Mouse (Mus musculus): Measurements from ENCODE around the gene Pfkl. TPM values are rescaled to one million over a fixed set of nuclear protein-coding genes. Genes with fewer than 3 reads are reported as not detected.
"Not testable (repeated sequence)": the region's sequence is repeated elsewhere in the genome, so short reads cannot be mapped to it uniquely, and the experiment has no call there.

Pfkl gene
- polyA plus RNA-seq, 1 experiment from 2014 or later = 161 TPM

- Histone ChIP-seq H3K4me1 (ENCODE audit: control insufficient read depth, insufficient read depth, low read length) (no peaks in the 10 kb centered on the region), H3K27ac (ENCODE audit: low read length) (no peak overlapping the region), H3K9ac (replicated peaks; ENCODE audit: low read depth, low read length) (no peak overlapping the region), H3K36me3 (ENCODE audit: control insufficient read depth, insufficient read depth, low read length) (no peaks in the 10 kb centered on the region), H3K27me3 (ENCODE audit: control insufficient read depth, insufficient read depth, low read length) (no peaks in the 10 kb centered on the region), H3K4me3 (ENCODE audit: low read depth, low read length) (no peak overlapping the region), H3K4me2 (replicated peaks; ENCODE audit: low read depth, low read length) (no peak overlapping the region), H3K9me3 (ENCODE audit: control insufficient read depth, low read depth, low read length) (no peaks in the 10 kb centered on the region; the same call in 1 of the 2 replicates)
- 82% methylated on average over 4 of the region's 4 CpGs for WGBS
- no peak for ATAC-seq (ENCODE audit: insufficient number of reproducible peaks, insufficient read depth, low FRiP score, low read depth)
These were observed 9.4 kb upstream of the Pfkl start for GRCm38 (mm10) chr10:78019291-78019690.

DNA sequence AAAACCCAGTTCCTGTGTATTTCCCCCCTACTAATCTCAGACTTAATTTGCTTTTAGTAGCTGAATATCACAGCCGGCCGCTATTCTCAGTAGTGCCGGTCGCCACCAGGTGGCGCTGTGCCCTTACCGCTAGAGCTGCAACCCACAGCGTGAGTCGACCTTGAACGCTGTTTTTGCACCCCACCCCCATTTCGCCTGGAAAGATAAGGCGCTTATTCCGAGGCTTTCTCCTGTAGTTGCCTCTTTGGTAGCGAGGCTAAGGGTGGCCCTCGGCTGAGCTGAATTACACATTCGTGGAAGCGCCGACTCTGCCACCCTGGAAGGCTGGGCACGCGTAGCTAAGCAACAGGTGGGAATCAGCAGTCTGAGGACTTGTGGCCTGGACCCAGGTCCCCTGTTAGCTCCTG lies 8.9 kb upstream of the Pfkl start:
- 18% methylated on average over 19 of the region's 19 CpGs for WGBS
- H3K9me3 ChIP-seq (ENCODE audit: control insufficient read depth, low read depth, low read length) = no peaks in the 10 kb centered on the region; the same call in 1 of the 2 replicates
- H3K4me2 ChIP-seq (replicated peaks; ENCODE audit: low read depth, low read length) = peak overlapping the region; percentile 48
- H3K4me3 ChIP-seq (ENCODE audit: low read depth, low read length) = no peak overlapping the region
- no peaks in the 10 kb centered on the region for H3K27me3 ChIP-seq (ENCODE audit: control insufficient read depth, insufficient read depth, low read length)
- peak; percentile 83; the same call in 1 of the 2 replicates for ATAC-seq (ENCODE audit: insufficient number of reproducible peaks, insufficient read depth, low FRiP score, low read depth)
- no peaks in the 10 kb centered on the region for H3K36me3 ChIP-seq (ENCODE audit: control insufficient read depth, insufficient read depth, low read length)
- no peak overlapping the region for H3K27ac ChIP-seq (ENCODE audit: low read length)
- no peak overlapping the region for H3K9ac ChIP-seq (replicated peaks; ENCODE audit: low read depth, low read length)
- H3K4me1 ChIP-seq (ENCODE audit: control insufficient read depth, insufficient read depth, low read length) = no peaks in the 10 kb centered on the region

GRCm38 (mm10) chr10:78016366-78016765 lies 6.5 kb upstream of the Pfkl start:
- WGBS = 50% methylated on average over 5 of the region's 5 CpGs
- no peak for ATAC-seq (ENCODE audit: insufficient number of reproducible peaks, insufficient read depth, low FRiP score, low read depth)

GRCm38 (mm10) chr10:78015489-78015888 lies 5.6 kb upstream of the Pfkl start:
- no peak for ATAC-seq (ENCODE audit: insufficient number of reproducible peaks, insufficient read depth, low FRiP score, low read depth)
- Histone ChIP-seq H3K9ac (replicated peaks; ENCODE audit: low read depth, low read length) (no peak overlapping the region), H3K4me3 (ENCODE audit: low read depth, low read length) (no peak overlapping the region), H3K4me1 (ENCODE audit: control insufficient read depth, insufficient read depth, low read length) (no peaks in the 10 kb centered on the region), H3K27me3 (ENCODE audit: control insufficient read depth, insufficient read depth, low read length) (no peaks in the 10 kb centered on the region), H3K9me3 (ENCODE audit: control insufficient read depth, low read depth, low read length) (no peaks in the 10 kb centered on the region; the same call in 1 of the 2 replicates), H3K4me2 (replicated peaks; ENCODE audit: low read depth, low read length) (no peak overlapping the region), H3K36me3 (ENCODE audit: control insufficient read depth, insufficient read depth, low read length) (no peaks in the 10 kb centered on the region), H3K27ac (ENCODE audit: low read length) (no peak overlapping the region)
- WGBS = 85% methylated on average over 1 of the region's 1 CpGs

More at GRCm38 (mm10) chr10:78016366-78016765, 6.5 kb upstream of the Pfkl start:
- H3K9me3 ChIP-seq (ENCODE audit: control insufficient read depth, low read depth, low read length) = no peaks in the 10 kb centered on the region; the same call in 1 of the 2 replicates
- no peaks in the 10 kb centered on the region for H3K27me3 ChIP-seq (ENCODE audit: control insufficient read depth, insufficient read depth, low read length)
- no peaks in the 10 kb centered on the region for H3K4me1 ChIP-seq (ENCODE audit: control insufficient read depth, insufficient read depth, low read length)
- H3K4me3 ChIP-seq (ENCODE audit: low read depth, low read length) = no peak overlapping the region
- H3K9ac ChIP-seq (replicated peaks; ENCODE audit: low read depth, low read length) = no peak overlapping the region
- H3K27ac ChIP-seq (ENCODE audit: low read length) = no peak overlapping the region
- no peak overlapping the region for H3K4me2 ChIP-seq (replicated peaks; ENCODE audit: low read depth, low read length)
- no peaks in the 10 kb centered on the region for H3K36me3 ChIP-seq (ENCODE audit: control insufficient read depth, insufficient read depth, low read length)

DNA sequence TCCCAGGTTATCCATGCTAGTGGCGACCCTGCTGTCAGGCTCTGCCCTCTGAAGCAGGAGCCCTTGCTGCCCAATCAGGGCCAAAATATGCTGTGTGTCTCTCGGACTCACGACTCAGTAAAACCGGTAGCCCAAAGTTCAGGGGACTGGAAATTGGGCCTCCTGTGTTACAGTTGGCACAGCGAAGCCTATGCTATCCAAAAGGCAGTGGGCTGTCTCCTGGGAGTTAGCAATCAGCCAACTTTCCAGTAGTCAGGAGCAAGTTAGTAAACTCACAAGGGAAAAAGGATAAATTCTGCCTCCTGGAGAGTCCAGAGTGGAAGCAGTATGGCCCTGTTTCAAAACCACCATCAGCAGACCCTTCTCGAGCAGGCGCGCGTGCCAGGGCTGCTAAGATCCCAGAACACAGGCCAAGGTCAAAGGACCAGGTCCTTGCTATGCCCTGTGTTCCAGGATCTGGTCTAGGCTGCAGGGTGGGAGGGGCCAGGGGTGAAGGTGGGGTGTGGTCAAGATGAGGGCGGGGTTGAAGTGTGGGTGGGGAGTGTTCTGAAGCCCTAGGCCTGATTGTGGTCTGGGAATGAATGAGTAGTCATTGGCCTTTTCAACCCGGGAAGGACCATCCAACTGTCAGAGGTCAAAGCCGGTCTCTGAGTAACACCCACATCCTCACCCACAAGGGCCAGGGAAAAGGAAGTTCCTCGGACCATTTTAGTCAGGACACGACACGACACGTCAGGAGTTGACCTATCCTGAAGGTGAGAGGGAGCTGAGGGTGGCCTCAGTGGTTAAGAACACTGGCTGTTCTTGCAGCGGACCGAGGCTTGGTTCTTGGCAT lies 3.0 kb upstream of the Pfkl start:
- no peak for ATAC-seq (ENCODE audit: insufficient number of reproducible peaks, insufficient read depth, low FRiP score, low read depth)
- no peak overlapping the region for H3K4me2 ChIP-seq (replicated peaks; ENCODE audit: low read depth, low read length)
- H3K9me3 ChIP-seq (ENCODE audit: control insufficient read depth, low read depth, low read length) = no peaks in the 10 kb centered on the region; the same call in 1 of the 2 replicates
- H3K9ac ChIP-seq (replicated peaks; ENCODE audit: low read depth, low read length) = no peak overlapping the region
- H3K27ac ChIP-seq (ENCODE audit: low read length) = no peak overlapping the region
- H3K4me1 ChIP-seq (ENCODE audit: control insufficient read depth, insufficient read depth, low read length) = peaks cover 11% of the 10 kb centered on the region; the same call in 1 of the 2 replicates
- H3K36me3 ChIP-seq (ENCODE audit: control insufficient read depth, insufficient read depth, low read length) = no peaks in the 10 kb centered on the region
- WGBS = 92% methylated on average over 18 of the region's 18 CpGs
- no peak overlapping the region for H3K4me3 ChIP-seq (ENCODE audit: low read depth, low read length)
- H3K27me3 ChIP-seq (ENCODE audit: control insufficient read depth, insufficient read depth, low read length) = no peaks in the 10 kb centered on the region

GRCm38 (mm10) chr10:78011116-78011515 lies 1.2 kb upstream of the Pfkl start:
- H3K27me3 ChIP-seq (ENCODE audit: control insufficient read depth, insufficient read depth, low read length); H3K9me3 ChIP-seq (ENCODE audit: control insufficient read depth, low read depth, low read length); H3K4me3 ChIP-seq (ENCODE audit: low read depth, low read length); H3K27ac ChIP-seq (ENCODE audit: low read length); ATAC-seq (ENCODE audit: insufficient number of reproducible peaks, insufficient read depth, low FRiP score, low read depth); H3K9ac ChIP-seq (replicated peaks; ENCODE audit: low read depth, low read length); H3K36me3 ChIP-seq (ENCODE audit: control insufficient read depth, insufficient read depth, low read length); H3K4me2 ChIP-seq (replicated peaks; ENCODE audit: low read depth, low read length): not testable (repeated sequence)
- 88% methylated on average over 5 of the region's 5 CpGs for WGBS
- peaks cover 19% of the 10 kb centered on the region for H3K4me1 ChIP-seq (ENCODE audit: control insufficient read depth, insufficient read depth, low read length)

- Histone ChIP-seq H3K9ac (replicated peaks; ENCODE audit: low read depth, low read length) (no peak overlapping the region), H3K27ac (ENCODE audit: low read length) (no peak overlapping the region)
- WGBS = 13% methylated on average over 10 of the region's 10 CpGs
These were observed 452 bp upstream of the Pfkl start for GRCm38 (mm10) chr10:78010335-78010734.

DNA sequence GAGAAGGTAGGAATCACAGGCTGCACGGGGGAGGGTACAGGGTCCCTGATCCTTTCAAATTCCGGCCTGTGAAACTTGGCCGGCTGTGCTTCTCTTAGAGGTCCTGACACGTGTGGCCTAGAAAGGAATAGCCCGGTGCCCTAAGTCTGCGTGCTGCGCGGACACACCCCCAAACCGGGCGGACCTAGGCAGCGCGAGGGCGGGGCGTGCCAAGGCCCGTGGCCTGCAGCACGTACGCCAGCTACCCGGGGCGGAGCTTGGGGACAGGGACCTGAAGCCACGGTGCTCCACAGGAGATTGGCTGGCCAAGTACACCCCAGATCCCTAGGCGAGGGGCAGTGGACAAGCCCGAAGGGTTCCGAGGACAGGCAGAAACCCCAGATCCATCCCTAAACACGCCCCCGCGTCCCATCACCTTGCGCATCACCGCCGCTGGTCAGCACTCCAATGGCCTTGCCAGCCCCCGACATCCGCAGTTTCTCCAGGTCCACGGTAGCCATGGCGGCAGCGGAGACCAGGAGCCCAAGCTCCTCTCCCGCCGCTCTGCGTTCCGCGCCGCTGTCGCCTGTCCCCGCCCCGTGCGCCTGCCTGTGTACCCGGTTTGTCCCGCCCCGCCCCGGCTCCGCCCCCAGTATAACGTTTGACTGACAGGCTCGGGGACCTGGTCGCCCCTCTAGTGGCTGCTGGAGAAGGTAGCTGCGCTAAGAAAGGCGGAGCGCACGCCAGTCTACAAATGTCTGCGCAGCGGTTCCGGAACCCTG lies 519 bp downstream of the Pfkl start:
- Histone ChIP-seq H3K36me3 (ENCODE audit: control insufficient read depth, insufficient read depth, low read length) (peaks cover 12% of the 10 kb centered on the region; the same call in 1 of the 2 replicates), H3K4me1 (ENCODE audit: control insufficient read depth, insufficient read depth, low read length) (peaks cover 21% of the 10 kb centered on the region), H3K4me3 (ENCODE audit: low read depth, low read length) (peak overlapping the region; percentile 74), H3K9me3 (ENCODE audit: control insufficient read depth, low read depth, low read length) (no peaks in the 10 kb centered on the region), H3K27me3 (ENCODE audit: control insufficient read depth, insufficient read depth, low read length) (no peaks in the 10 kb centered on the region), H3K27ac (ENCODE audit: low read length) (peak overlapping the region; percentile 98), H3K9ac (replicated peaks; ENCODE audit: low read depth, low read length) (peak overlapping the region; percentile 72), H3K4me2 (replicated peaks; ENCODE audit: low read depth, low read length) (peak overlapping the region; percentile 92)
- peak; percentile 95 for ATAC-seq (ENCODE audit: insufficient number of reproducible peaks, insufficient read depth, low FRiP score, low read depth)
- WGBS = 1% methylated on average over 57 of the region's 59 CpGs

More at GRCm38 (mm10) chr10:78010335-78010734, 452 bp upstream of the Pfkl start:
- H3K4me1 ChIP-seq (ENCODE audit: control insufficient read depth, insufficient read depth, low read length) = peaks cover 21% of the 10 kb centered on the region
- H3K36me3 ChIP-seq (ENCODE audit: control insufficient read depth, insufficient read depth, low read length) = peaks cover 4% of the 10 kb centered on the region; the same call in 1 of the 2 replicates
- no peaks in the 10 kb centered on the region for H3K27me3 ChIP-seq (ENCODE audit: control insufficient read depth, insufficient read depth, low read length)
- H3K9me3 ChIP-seq (ENCODE audit: control insufficient read depth, low read depth, low read length) = no peaks in the 10 kb centered on the region; the same call in 1 of the 2 replicates
- no peak for ATAC-seq (ENCODE audit: insufficient number of reproducible peaks, insufficient read depth, low FRiP score, low read depth)
- H3K4me2 ChIP-seq (replicated peaks; ENCODE audit: low read depth, low read length) = peak overlapping the region; percentile 92
- H3K4me3 ChIP-seq (ENCODE audit: low read depth, low read length) = no peak overlapping the region

Data from stomach, embryonic 14.5 days (tissue).